Mouse (Mus musculus): ENCODE data around the gene Rnf167. TPM values are rescaled to one million over a fixed set of nuclear protein-coding genes. Genes with fewer than 3 reads are reported as not detected.

Gene Rnf167
- polyA plus RNA-seq, 1 experiment: 143 TPM

- 77% methylated on average over 4 of the region's 4 CpGs for WGBS
Observed at GRCm38 (mm10) chr11:70610752-70611151, 36.3 kb upstream of the Rnf167 start.

DNA sequence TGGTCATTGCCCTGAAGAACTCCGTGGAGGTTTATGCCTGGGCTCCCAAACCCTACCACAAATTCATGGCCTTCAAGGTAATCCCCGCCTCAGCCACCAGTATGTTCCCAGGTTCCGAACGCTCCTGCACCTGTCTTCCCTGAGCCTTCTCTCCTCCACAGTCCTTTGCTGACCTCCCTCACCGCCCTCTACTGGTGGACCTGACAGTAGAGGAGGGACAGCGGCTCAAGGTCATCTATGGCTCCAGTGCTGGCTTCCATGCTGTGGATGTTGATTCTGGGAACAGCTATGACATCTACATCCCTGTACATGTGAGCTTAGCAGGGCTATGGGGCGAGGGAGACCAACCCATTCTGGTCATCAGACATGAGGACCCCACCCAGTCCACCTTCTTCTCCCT lies 34.5 kb upstream of the Rnf167 start:
- no peak overlapping the region for H3K27ac ChIP-seq (ENCODE audit: insufficient read depth, low read length)
- TF ChIP-seq POLR2A (IDR thresholded peaks at IDR 0.05; ENCODE audit: borderline replicate concordance, insufficient read depth, low read length) (no peak), CTCF (IDR thresholded peaks at IDR 0.05; ENCODE audit: borderline replicate concordance, insufficient read depth, low read depth, low read length) (no peak)
- no peak overlapping the region for H3K4me3 ChIP-seq (replicated peaks; ENCODE audit: insufficient read depth, low read depth, low read length)
- H3K4me1 ChIP-seq (ENCODE audit: control insufficient read depth, insufficient read depth, low read length): peaks cover 4% of the 10 kb centered on the region; the same call in 1 of the 2 replicates
- DNase-seq: no peak
- H3K27me3 ChIP-seq (ENCODE audit: control insufficient read depth, insufficient read depth, low read length): no peaks in the 10 kb centered on the region
- WGBS: 71% methylated on average over 7 of the region's 7 CpGs

More at GRCm38 (mm10) chr11:70610752-70611151, 36.3 kb upstream of the Rnf167 start:
- DNase-seq: no peak
- TF ChIP-seq CTCF (IDR thresholded peaks at IDR 0.05; ENCODE audit: borderline replicate concordance, insufficient read depth, low read depth, low read length) (peak; percentile 9; the same call in 1 of the 2 replicates), POLR2A (IDR thresholded peaks at IDR 0.05; ENCODE audit: borderline replicate concordance, insufficient read depth, low read length) (no peak)
- Histone ChIP-seq H3K27me3 (ENCODE audit: control insufficient read depth, insufficient read depth, low read length) (no peaks in the 10 kb centered on the region), H3K27ac (ENCODE audit: insufficient read depth, low read length) (no peak overlapping the region), H3K4me3 (replicated peaks; ENCODE audit: insufficient read depth, low read depth, low read length) (no peak overlapping the region), H3K4me1 (ENCODE audit: control insufficient read depth, insufficient read depth, low read length) (peaks cover 3% of the 10 kb centered on the region; the same call in 1 of the 2 replicates)

GRCm38 (mm10) chr11:70615074-70615473 lies 32.0 kb upstream of the Rnf167 start:
- 4% methylated on average over 17 of the region's 17 CpGs for WGBS
- H3K27ac ChIP-seq (ENCODE audit: insufficient read depth, low read length): no peak overlapping the region
- TF ChIP-seq POLR2A (IDR thresholded peaks at IDR 0.05; ENCODE audit: borderline replicate concordance, insufficient read depth, low read length) (no peak), CTCF (IDR thresholded peaks at IDR 0.05; ENCODE audit: borderline replicate concordance, insufficient read depth, low read depth, low read length) (no peak)
- H3K27me3 ChIP-seq (ENCODE audit: control insufficient read depth, insufficient read depth, low read length): no peaks in the 10 kb centered on the region
- DNase-seq: peak in 1 of 2 experiments; percentile 28
- H3K4me3 ChIP-seq (replicated peaks; ENCODE audit: insufficient read depth, low read depth, low read length): peak overlapping the region; percentile 39
- peaks cover 4% of the 10 kb centered on the region; the same call in 1 of the 2 replicates for H3K4me1 ChIP-seq (ENCODE audit: control insufficient read depth, insufficient read depth, low read length)

- peak within 1 kb of the TSS; percentile 39 for H3K4me3 ChIP-seq (replicated peaks; ENCODE audit: insufficient read depth, low read depth, low read length)
- no peaks in the 10 kb centered on the region for H3K27me3 ChIP-seq (ENCODE audit: control insufficient read depth, insufficient read depth, low read length)
- DNase-seq: no peak
- no peak within 1 kb of the TSS for H3K27ac ChIP-seq (ENCODE audit: insufficient read depth, low read length)
- H3K4me1 ChIP-seq (ENCODE audit: control insufficient read depth, insufficient read depth, low read length): peaks cover 4% of the 10 kb centered on the region; the same call in 1 of the 2 replicates
- 10% methylated on average over 21 of the region's 21 CpGs for WGBS
- TF ChIP-seq POLR2A (IDR thresholded peaks at IDR 0.05; ENCODE audit: borderline replicate concordance, insufficient read depth, low read length) (no peak), CTCF (IDR thresholded peaks at IDR 0.05; ENCODE audit: borderline replicate concordance, insufficient read depth, low read depth, low read length) (no peak)
Observed at GRCm38 (mm10) chr11:70615516-70616093, 31.4 kb upstream of the Rnf167 start, which contains the start of gene 4930544D05Rik. Gene 4930544D05Rik, plus strand, starts transcription at chr11:70615848.

- no peak for DNase-seq
- WGBS: 38% methylated on average over 1 of the region's 1 CpGs
- no peak for TF ChIP-seq CTCF (IDR thresholded peaks at IDR 0.05; ENCODE audit: borderline replicate concordance, insufficient read depth, low read depth, low read length)
- TF ChIP-seq POLR2A (IDR thresholded peaks at IDR 0.05; ENCODE audit: borderline replicate concordance, insufficient read depth, low read length): no peak
- H3K4me3 ChIP-seq (replicated peaks; ENCODE audit: insufficient read depth, low read depth, low read length): no peak within 1 kb of the TSS
- H3K27me3 ChIP-seq (ENCODE audit: control insufficient read depth, insufficient read depth, low read length): no peaks in the 10 kb centered on the region
- no peak within 1 kb of the TSS for H3K27ac ChIP-seq (ENCODE audit: insufficient read depth, low read length)
- peaks cover 4% of the 10 kb centered on the region; the same call in 1 of the 2 replicates for H3K4me1 ChIP-seq (ENCODE audit: control insufficient read depth, insufficient read depth, low read length)
Observed at GRCm38 (mm10) chr11:70619101-70619500, 27.9 kb upstream of the Rnf167 start, which contains the start of gene Chrne. Gene Chrne, minus strand, starts transcription at chr11:70619216.

GRCm38 (mm10) chr11:70621972-70622814 lies 24.8 kb upstream of the Rnf167 start:
- no peak for DNase-seq
- Histone ChIP-seq H3K4me1 (ENCODE audit: control insufficient read depth, insufficient read depth, low read length) (no peaks in the 10 kb centered on the region), H3K4me3 (replicated peaks; ENCODE audit: insufficient read depth, low read depth, low read length) (no peak overlapping the region), H3K27ac (ENCODE audit: insufficient read depth, low read length) (no peak overlapping the region), H3K27me3 (ENCODE audit: control insufficient read depth, insufficient read depth, low read length) (no peaks in the 10 kb centered on the region)
- no peak for TF ChIP-seq CTCF (IDR thresholded peaks at IDR 0.05; ENCODE audit: borderline replicate concordance, insufficient read depth, low read depth, low read length)
- no peak for TF ChIP-seq POLR2A (IDR thresholded peaks at IDR 0.05; ENCODE audit: borderline replicate concordance, insufficient read depth, low read length)
- 22% methylated on average over 7 of the region's 7 CpGs for WGBS

- WGBS: 71% methylated on average over 10 of the region's 10 CpGs
- H3K27me3 ChIP-seq (ENCODE audit: control insufficient read depth, insufficient read depth, low read length): no peaks in the 10 kb centered on the region
- H3K4me1 ChIP-seq (ENCODE audit: control insufficient read depth, insufficient read depth, low read length): no peaks in the 10 kb centered on the region
- no peak overlapping the region for H3K4me3 ChIP-seq (replicated peaks; ENCODE audit: insufficient read depth, low read depth, low read length)
- H3K27ac ChIP-seq (ENCODE audit: insufficient read depth, low read length): no peak overlapping the region
- DNase-seq: no peak
- TF ChIP-seq CTCF (IDR thresholded peaks at IDR 0.05; ENCODE audit: borderline replicate concordance, insufficient read depth, low read depth, low read length): no peak
- TF ChIP-seq POLR2A (IDR thresholded peaks at IDR 0.05; ENCODE audit: borderline replicate concordance, insufficient read depth, low read length): no peak
Observed at GRCm38 (mm10) chr11:70623053-70623742, 23.8 kb upstream of the Rnf167 start.

Data from cerebellum, adult 2 months (tissue).